Mouse (Mus musculus) cortical plate, adult 2 months (tissue): ENCODE measurements around the gene Lclat1. TPM values are rescaled to one million over a fixed set of nuclear protein-coding genes. Genes with fewer than 3 reads are reported as not detected.

Experiments used
- H3K27ac ChIP-seq: fragments of 200-500 bp; 2 replicates; pipeline ENCODE4 v1.5.1; 2012; ENCODE audit warnings: low read length, control low read depth, inconsistent platforms; ENCODE audit not compliant: insufficient read depth
- H3K4me1 ChIP-seq: fragments of 200-500 bp; 2 replicates; pipeline ENCODE4 v1.6.1; 2011; ENCODE audit warnings: low read length; ENCODE audit not compliant: control insufficient read depth, insufficient read depth
- H3K4me3 ChIP-seq: fragments of 200-500 bp; 2 replicates; pipeline ENCODE4 v1.5.1; 2011; ENCODE audit warnings: mild to moderate bottlenecking, low read length, control low read depth; ENCODE audit not compliant: insufficient read depth
- CTCF ChIP-seq: fragments of 200-500 bp; IDR thresholded peaks from 2 replicates; pipeline ENCODE4 v1.5.1; 2011; ENCODE audit warnings: mild to moderate bottlenecking, control low read depth, low read length; ENCODE audit not compliant: insufficient read depth; ENCODE audit errors: extremely low read depth
- POLR2A ChIP-seq: fragments of 200-500 bp; IDR thresholded peaks from 2 replicates; pipeline ENCODE4 v1.6.1; 2011; ENCODE audit warnings: mild to moderate bottlenecking, low read length, control low read depth; ENCODE audit not compliant: insufficient read depth; ENCODE audit errors: extremely low read depth
- polyA plus RNA-seq: library from polyadenylated mRNA; depleted of rRNA; stranded (reverse); fragments of >200 nt; gene quantifications from 2 replicates; pipeline ENCODE4 v1.2.3, GENCODE M21; 2012

Lclat1 gene
- polyA plus RNA-seq, 1 experiment = 21.1 TPM

DNA sequence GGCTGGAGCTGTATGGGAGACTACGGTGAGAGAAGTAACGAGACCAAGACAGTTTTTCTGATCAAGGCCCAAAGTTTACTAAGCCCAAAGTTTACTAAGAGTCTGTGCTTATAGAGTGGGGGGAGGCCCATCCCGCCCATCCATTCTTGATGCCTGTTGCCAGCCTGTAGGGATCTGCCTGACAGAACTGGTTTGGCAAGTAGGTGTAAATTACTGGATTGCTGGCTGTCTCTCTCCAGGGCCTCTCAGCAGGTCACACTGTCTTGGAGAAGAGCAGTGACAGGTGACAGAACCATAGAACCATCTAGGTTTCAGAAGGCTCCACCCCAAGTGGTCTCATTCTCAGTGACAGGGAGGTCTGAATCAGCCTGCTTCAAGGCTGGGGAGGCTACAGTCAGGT, 109.5 kb downstream of the Lclat1 start:
- Histone ChIP-seq H3K4me3 (no peak overlapping the region), H3K27ac (no peak overlapping the region), H3K4me1 (no peaks in the 10 kb centered on the region; the same call in none of the 2 replicates)
- no peak for TF ChIP-seq CTCF
- no peak for TF ChIP-seq POLR2A

DNA sequence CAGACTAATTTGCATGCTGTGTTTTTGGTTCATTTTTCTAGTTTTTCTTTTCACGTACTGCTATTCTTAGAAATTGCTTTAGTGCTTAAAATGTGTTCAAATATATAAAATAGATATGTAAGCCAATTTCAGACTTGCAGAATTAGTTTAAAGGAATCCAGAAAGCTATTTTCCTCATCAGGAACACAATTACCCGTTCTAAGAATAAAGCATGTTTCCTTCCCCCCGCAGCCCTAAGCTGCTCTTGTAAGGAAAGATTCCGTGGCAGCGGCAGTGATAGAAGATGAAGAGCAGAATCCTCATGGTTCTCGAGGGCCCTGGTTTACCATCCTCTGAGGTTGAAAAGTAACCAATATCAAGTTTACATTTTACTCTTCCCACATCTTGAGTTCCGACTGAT, 113.0 kb downstream of the Lclat1 start:
- H3K4me3 ChIP-seq = no peak overlapping the region
- no peak overlapping the region for H3K27ac ChIP-seq
- H3K4me1 ChIP-seq = no peaks in the 10 kb centered on the region; the same call in none of the 2 replicates
- TF ChIP-seq POLR2A (no peak), CTCF (no peak)

DNA sequence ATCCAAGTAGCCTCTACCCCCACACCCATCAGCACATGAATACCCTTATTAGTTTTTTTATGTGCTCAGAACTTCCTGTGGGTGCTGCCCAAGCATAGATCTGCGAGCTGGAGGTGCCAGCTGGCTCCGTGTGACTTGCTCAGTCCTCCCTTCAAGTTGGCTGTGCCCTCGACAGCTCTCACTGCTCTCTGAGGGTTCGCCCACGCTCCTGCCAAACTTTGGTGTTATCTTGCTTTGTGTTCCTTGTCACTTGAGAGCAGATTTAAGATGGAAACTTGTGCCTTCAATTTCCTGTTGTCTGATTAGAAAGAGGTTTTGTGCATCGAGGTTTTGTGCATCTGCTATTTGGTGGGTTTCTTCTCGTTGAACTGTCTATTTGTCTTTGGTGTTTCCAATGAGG, 114.3 kb downstream of the Lclat1 start:
- no peak for TF ChIP-seq POLR2A
- TF ChIP-seq CTCF = no peak
- Histone ChIP-seq H3K4me3 (no peak overlapping the region), H3K27ac (no peak overlapping the region), H3K4me1 (peaks cover 1% of the 10 kb centered on the region)

DNA sequence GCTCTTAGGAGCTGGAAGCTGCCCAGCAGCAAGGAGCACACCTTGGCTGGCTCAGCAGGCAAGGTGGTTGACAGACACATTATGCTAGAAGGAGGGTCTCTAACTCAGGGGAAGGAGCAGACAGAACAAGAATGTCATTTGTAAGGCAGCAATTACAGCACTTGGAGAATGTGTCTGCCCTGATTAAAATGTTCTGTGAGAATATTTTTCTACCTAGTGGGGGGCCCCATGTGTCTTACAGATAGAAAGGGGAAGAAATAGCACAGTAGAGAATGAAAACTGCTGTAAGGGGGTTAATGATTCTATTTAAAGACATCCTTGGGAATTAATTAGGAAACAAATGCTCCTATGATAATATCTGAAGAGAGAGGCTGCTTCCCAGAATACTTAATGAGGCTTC, 117.7 kb downstream of the Lclat1 start:
- no peak overlapping the region for H3K27ac ChIP-seq
- H3K4me1 ChIP-seq = peaks cover 4% of the 10 kb centered on the region
- TF ChIP-seq CTCF (no peak), POLR2A (no peak)
- no peak overlapping the region for H3K4me3 ChIP-seq

DNA sequence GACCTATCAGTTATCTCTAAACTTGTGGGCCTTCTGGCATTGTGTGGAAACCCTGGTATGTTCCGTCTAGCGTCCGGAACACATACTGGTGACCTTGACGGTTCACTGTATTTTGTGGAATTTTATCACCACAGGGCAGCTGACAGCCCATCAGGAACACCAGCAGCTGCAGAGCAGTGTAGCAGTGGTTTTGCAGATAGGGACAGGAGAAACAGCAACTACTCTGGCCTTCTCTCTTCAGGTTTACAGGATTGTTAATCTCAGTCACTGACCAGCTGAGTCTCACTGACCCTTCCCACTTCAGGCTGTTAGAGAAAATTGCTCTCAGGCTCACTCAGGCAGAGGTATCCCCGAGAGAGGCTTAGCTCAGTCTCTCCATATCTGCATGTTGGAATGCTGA, 118.2 kb downstream of the Lclat1 start:
- H3K27ac ChIP-seq = no peak overlapping the region

DNA sequence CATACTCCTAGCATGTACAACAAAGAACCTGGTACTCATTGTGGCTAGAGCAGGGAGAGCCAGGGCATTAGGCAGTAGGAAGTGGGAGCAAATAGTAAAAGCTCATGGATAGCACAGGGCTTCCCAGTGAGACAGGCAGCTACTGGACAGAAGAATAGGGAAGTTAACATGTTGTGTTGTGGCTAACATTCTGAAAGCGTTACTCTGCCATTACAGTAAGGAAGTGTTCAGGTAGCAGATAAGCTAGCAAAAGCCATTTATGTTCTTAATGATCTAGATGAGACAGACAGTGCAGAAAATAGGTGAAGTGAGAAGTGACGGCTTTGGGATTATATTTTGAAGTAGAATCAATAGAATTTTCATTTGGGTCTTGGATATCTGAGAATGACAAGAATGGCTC, 118.8 kb downstream of the Lclat1 start:
- H3K4me1 ChIP-seq = peaks cover 5% of the 10 kb centered on the region
- TF ChIP-seq POLR2A (no peak), CTCF (no peak)
- H3K4me3 ChIP-seq = no peak overlapping the region
- no peak overlapping the region for H3K27ac ChIP-seq

More for the DNA sequence above, 118.2 kb downstream of the Lclat1 start:
- TF ChIP-seq CTCF = no peak
- no peak for TF ChIP-seq POLR2A
- Histone ChIP-seq H3K4me1 (peaks cover 5% of the 10 kb centered on the region), H3K4me3 (no peak overlapping the region)

DNA sequence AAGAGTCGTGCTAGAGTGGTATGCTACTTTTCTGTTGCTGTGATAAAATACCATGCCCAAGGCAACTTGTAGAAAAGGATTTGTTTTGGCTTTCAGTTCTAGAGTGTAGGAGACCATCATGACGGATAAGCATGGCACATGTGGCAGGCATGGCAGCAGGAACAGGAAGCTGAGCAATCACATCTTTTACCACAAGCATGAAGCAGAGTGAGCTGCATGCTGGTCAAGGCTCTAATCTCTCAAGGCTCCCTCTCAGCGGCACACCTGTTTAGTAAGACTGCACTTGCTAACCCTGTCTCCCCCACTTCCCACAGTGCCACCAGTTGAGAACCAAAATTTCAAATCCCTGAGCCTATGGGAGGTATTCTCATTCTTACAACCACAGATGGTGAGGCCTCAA, 119.6 kb downstream of the Lclat1 start:
- H3K4me1 ChIP-seq = peaks cover 5% of the 10 kb centered on the region
- H3K4me3 ChIP-seq = no peak overlapping the region
- H3K27ac ChIP-seq = no peak overlapping the region
- no peak for TF ChIP-seq CTCF
- no peak for TF ChIP-seq POLR2A

DNA sequence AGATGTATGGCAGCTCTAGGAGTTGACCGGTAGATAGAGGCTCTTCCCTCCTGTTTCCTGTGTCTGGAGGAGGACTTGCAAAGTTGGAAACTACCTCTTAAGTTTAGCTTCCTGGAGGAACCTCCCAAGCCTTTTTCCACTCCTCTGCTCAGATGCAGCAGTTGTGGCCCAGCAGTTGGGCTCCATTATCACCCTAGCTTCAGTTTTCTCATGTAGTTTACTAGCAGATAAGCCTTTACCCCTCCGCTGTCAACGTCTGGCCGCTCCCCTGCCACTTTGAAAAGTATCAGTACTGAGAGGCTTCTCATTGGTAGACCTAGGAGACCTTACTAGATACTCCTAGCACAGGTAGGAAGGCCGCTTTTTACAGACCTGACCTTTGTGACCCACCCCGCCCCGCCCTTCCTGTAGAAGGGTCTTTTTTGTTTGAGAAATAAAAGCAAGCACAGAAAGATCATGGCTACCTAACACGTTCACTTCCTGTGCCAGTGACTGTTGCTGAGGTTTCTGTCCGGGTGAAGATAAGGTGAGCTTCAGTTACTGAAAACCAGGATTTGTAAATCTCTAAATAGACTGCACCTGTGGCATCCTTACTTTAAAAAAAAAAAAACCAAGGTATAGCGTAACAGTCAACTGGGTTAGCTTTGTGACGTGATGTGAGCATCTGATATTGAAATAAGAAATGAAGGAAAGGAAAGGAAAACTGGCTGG, 121.8 kb downstream of the Lclat1 start:
- no peak for TF ChIP-seq CTCF
- no peak for TF ChIP-seq POLR2A
- H3K4me1 ChIP-seq = peaks cover 5% of the 10 kb centered on the region
- no peak overlapping the region for H3K4me3 ChIP-seq
- H3K27ac ChIP-seq = no peak overlapping the region

DNA sequence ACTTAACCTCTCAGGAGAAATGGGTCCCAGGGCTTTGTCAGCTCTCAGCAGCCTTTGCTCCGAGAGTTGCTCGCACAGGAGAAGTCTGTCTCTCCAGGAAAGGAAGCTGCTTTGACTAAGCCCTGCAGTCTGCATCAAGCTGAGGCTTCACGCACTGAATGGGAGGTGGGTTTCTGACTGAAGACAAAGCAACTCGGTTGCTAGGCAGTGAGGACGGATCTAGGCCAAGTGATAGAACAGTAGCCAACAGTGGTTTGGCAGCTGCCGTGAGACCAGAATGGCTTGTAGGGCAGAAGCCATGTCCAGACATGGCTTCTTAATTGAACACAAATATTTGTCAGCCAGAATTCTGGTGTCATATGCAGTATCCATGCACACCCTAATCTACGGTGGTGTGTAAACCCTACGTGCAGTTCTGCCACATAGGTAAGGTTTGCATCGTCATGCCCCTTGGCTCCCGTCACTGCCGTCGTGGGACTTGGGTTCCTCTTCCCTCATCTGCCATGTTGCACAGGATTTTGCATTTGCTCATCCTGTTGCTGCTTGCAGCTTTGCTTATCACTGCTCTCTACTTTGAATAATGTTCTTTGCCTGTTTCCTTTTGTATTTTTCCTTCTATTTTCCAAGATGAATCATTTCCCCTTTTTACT, 122.7 kb downstream of the Lclat1 start:
- TF ChIP-seq CTCF = no peak
- Histone ChIP-seq H3K4me3 (no peak overlapping the region), H3K4me1 (peaks cover 5% of the 10 kb centered on the region), H3K27ac (no peak overlapping the region)

DNA sequence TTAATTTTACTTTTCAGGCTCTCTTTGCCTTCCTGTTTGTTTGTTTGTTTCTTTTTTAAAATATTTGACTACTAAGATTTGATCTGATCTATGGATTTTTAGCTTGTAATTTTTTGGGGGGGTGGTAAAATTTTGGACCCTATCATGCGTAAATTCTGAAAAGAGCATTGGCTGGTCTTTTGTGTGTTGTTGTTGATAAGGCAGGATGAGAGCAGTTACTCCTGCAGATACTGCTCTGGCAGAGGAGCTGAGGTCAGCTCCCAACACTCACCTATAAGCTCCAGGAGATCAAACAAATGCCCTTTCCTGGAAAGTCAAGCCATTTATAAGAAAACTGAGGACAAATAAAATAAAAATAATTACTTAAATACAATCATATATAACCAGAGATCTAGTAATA, 123.6 kb downstream of the Lclat1 start:
- TF ChIP-seq POLR2A = no peak
- no peak for TF ChIP-seq CTCF
- H3K4me1 ChIP-seq = peaks cover 5% of the 10 kb centered on the region
- no peak overlapping the region for H3K27ac ChIP-seq
- H3K4me3 ChIP-seq = no peak overlapping the region

DNA sequence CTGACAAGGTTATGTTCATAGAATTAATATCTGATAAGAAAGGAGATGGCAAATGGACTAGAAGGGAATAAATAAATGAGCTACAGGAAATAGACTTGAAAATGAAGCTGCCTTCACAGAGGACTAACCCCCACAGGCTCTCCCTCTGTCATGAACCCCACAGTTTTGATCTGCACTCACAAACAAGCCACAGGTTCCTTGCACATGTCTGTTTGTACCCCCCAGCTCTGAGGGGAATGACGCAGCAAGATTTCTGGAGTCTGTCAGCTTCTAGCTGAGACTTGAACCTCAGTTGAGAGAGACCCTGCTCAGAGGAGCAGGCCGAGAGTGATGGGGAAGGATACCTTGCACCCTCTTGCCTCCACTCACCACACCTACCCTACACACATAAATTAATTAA, 124.8 kb downstream of the Lclat1 start:
- H3K4me1 ChIP-seq = peaks cover 7% of the 10 kb centered on the region
- no peak for TF ChIP-seq POLR2A
- TF ChIP-seq CTCF = no peak
- no peak overlapping the region for H3K27ac ChIP-seq
- no peak overlapping the region for H3K4me3 ChIP-seq
